Mouse (Mus musculus) embryonic facial prominence, embryonic 15.5 days (tissue): ENCODE measurements around the gene Gm21981. TPM values are rescaled to one million over a fixed set of nuclear protein-coding genes. Genes with fewer than 3 reads are reported as not detected.

Experiments used
- ATAC-seq: fragments of 200-750 bp; cut with Nextera tagmentation; 2 replicates; pipeline ENCODE4 v1.8.0; 2017; ENCODE audit warnings: low read depth, moderate TSS enrichment; ENCODE audit not compliant: insufficient number of reproducible peaks, low FRiP score, low TSS enrichment
- H3K27ac ChIP-seq: fragments of 300-500 bp; sonication (generic); replicated peaks from 2 replicates; pipeline ENCODE4 v1.5.1; 2015; ENCODE audit warnings: mild to moderate bottlenecking, inconsistent platforms
- H3K27me3 ChIP-seq: fragments of 300-500 bp; sonication (generic); 2 replicates; pipeline ENCODE4 v1.6.1; 2015; ENCODE audit warnings: inconsistent platforms
- H3K36me3 ChIP-seq: fragments of 300-500 bp; sonication (generic); 2 replicates; pipeline ENCODE4 v1.6.1; 2015; ENCODE audit warnings: mild to moderate bottlenecking, inconsistent platforms
- H3K4me1 ChIP-seq: fragments of 300-500 bp; sonication (generic); 2 replicates; pipeline ENCODE4 v1.6.1; 2015; ENCODE audit warnings: inconsistent platforms
- H3K4me2 ChIP-seq: fragments of 300-500 bp; sonication (generic); replicated peaks from 2 replicates; pipeline ENCODE4 v1.6.1; 2015; ENCODE audit warnings: mild to moderate bottlenecking, inconsistent platforms
- H3K4me3 ChIP-seq: fragments of 300-500 bp; sonication (generic); replicated peaks from 2 replicates; pipeline ENCODE4 v1.5.1; 2015; ENCODE audit warnings: mild to moderate bottlenecking, inconsistent platforms
- H3K9ac ChIP-seq: fragments of 300-500 bp; sonication (generic); 2 replicates; pipeline ENCODE4 v1.6.1; 2015; ENCODE audit warnings: inconsistent platforms
- H3K9me3 ChIP-seq: fragments of 300-500 bp; sonication (generic); replicated peaks from 2 replicates; pipeline ENCODE4 v1.6.1; 2016; ENCODE audit warnings: inconsistent platforms
- WGBS: fragments of 180-500 bp; shearing (Covaris S2); methylation state at CpG from one replicate; pipeline ENCODE4 v1.1.7; 2015; 5-methylcytosine and 5-hydroxymethylcytosine counted together
- polyA plus RNA-seq: library from polyadenylated mRNA; unstranded; fragments of >200 nt; fragmentation: Nextera tagmentation; extraction: Ambion mirVana; gene quantifications from 2 replicates; pipeline ENCODE4 v1.2.1, GENCODE M21; 2015

The Gm21981 gene
- polyA plus RNA-seq, 1 experiment from 2014 or later = 0.12 TPM

- H3K27ac ChIP-seq = no peak overlapping the region
- ATAC-seq = no peak
- no peaks in the 10 kb centered on the region for H3K36me3 ChIP-seq
- H3K4me1 ChIP-seq = no peaks in the 10 kb centered on the region
- no peak overlapping the region for H3K4me3 ChIP-seq
- no peak overlapping the region for H3K9ac ChIP-seq
- H3K27me3 ChIP-seq = no peaks in the 10 kb centered on the region
- no peaks in the 10 kb centered on the region for H3K9me3 ChIP-seq
- H3K4me2 ChIP-seq = no peak overlapping the region
- WGBS = 90% methylated on average over 4 of the region's 4 CpGs
Measured at GRCm38 (mm10) chr17:47721183-47721582, 26.9 kb upstream of the Gm21981 start.

GRCm38 (mm10) chr17:47715037-47715436 is 20.8 kb upstream of the Gm21981 start:
- H3K27me3 ChIP-seq = no peaks in the 10 kb centered on the region; the same call in 1 of the 2 replicates
- no peak overlapping the region for H3K4me3 ChIP-seq
- H3K36me3 ChIP-seq = no peaks in the 10 kb centered on the region
- WGBS = 49% methylated on average over 3 of the region's 3 CpGs
- no peak overlapping the region for H3K4me2 ChIP-seq
- H3K9ac ChIP-seq = no peak overlapping the region
- no peaks in the 10 kb centered on the region for H3K9me3 ChIP-seq
- H3K4me1 ChIP-seq = no peaks in the 10 kb centered on the region
- no peak for ATAC-seq
- H3K27ac ChIP-seq = no peak overlapping the region

- H3K9me3 ChIP-seq = no peaks in the 10 kb centered on the region
- no peak overlapping the region for H3K27ac ChIP-seq
- no peak overlapping the region for H3K4me3 ChIP-seq
- H3K4me2 ChIP-seq = no peak overlapping the region
- H3K36me3 ChIP-seq = no peaks in the 10 kb centered on the region
- ATAC-seq = no peak
- no peak overlapping the region for H3K9ac ChIP-seq
- no peaks in the 10 kb centered on the region for H3K4me1 ChIP-seq
- 35% methylated on average over 20 of the region's 22 CpGs for WGBS
- H3K27me3 ChIP-seq = no peaks in the 10 kb centered on the region; the same call in 1 of the 2 replicates
Measured at GRCm38 (mm10) chr17:47712889-47713571, 18.8 kb upstream of the Gm21981 start.

GRCm38 (mm10) chr17:47711883-47712282 is 17.6 kb upstream of the Gm21981 start:
- H3K9ac ChIP-seq = no peak overlapping the region
- no peaks in the 10 kb centered on the region for H3K4me1 ChIP-seq
- ATAC-seq = no peak
- H3K36me3 ChIP-seq = no peaks in the 10 kb centered on the region
- no peaks in the 10 kb centered on the region; the same call in 1 of the 2 replicates for H3K27me3 ChIP-seq
- 74% methylated on average over 6 of the region's 6 CpGs for WGBS
- H3K4me2 ChIP-seq = no peak overlapping the region
- H3K27ac ChIP-seq = no peak overlapping the region
- H3K9me3 ChIP-seq = no peaks in the 10 kb centered on the region
- H3K4me3 ChIP-seq = no peak overlapping the region

GRCm38 (mm10) chr17:47710036-47710435 is 15.8 kb upstream of the Gm21981 start:
- WGBS = 64% methylated on average over 3 of the region's 3 CpGs
- Histone ChIP-seq H3K4me1 (no peaks in the 10 kb centered on the region), H3K9ac (no peak overlapping the region), H3K9me3 (no peaks in the 10 kb centered on the region), H3K4me3 (no peak overlapping the region), H3K36me3 (no peaks in the 10 kb centered on the region), H3K27me3 (no peaks in the 10 kb centered on the region; the same call in 1 of the 2 replicates), H3K27ac (no peak overlapping the region), H3K4me2 (no peak overlapping the region)
- ATAC-seq = no peak

- no peak overlapping the region for H3K9ac ChIP-seq
- ATAC-seq = no peak
- 63% methylated on average over 4 of the region's 4 CpGs for WGBS
Measured at GRCm38 (mm10) chr17:47708972-47709371, 14.7 kb upstream of the Gm21981 start.

GRCm38 (mm10) chr17:47707961-47708360 is 13.7 kb upstream of the Gm21981 start:
- peaks cover 9% of the 10 kb centered on the region for H3K36me3 ChIP-seq
- ATAC-seq = no peak
- no peak overlapping the region for H3K27ac ChIP-seq
- H3K4me3 ChIP-seq = no peak overlapping the region
- H3K9me3 ChIP-seq = no peaks in the 10 kb centered on the region
- no peaks in the 10 kb centered on the region; the same call in none of the 2 replicates for H3K27me3 ChIP-seq
- 78% methylated on average over 3 of the region's 3 CpGs for WGBS
- peaks cover 5% of the 10 kb centered on the region for H3K4me1 ChIP-seq
- no peak overlapping the region for H3K9ac ChIP-seq
- no peak overlapping the region for H3K4me2 ChIP-seq

More at GRCm38 (mm10) chr17:47708972-47709371, 14.7 kb upstream of the Gm21981 start:
- Histone ChIP-seq H3K27ac (no peak overlapping the region), H3K4me1 (no peaks in the 10 kb centered on the region), H3K4me3 (no peak overlapping the region), H3K36me3 (no peaks in the 10 kb centered on the region), H3K4me2 (no peak overlapping the region), H3K27me3 (no peaks in the 10 kb centered on the region; the same call in 1 of the 2 replicates), H3K9me3 (no peaks in the 10 kb centered on the region)

- Histone ChIP-seq H3K4me2 (no peak overlapping the region), H3K4me3 (no peak overlapping the region), H3K9me3 (no peaks in the 10 kb centered on the region), H3K27ac (no peak overlapping the region), H3K9ac (no peak overlapping the region), H3K27me3 (no peaks in the 10 kb centered on the region; the same call in none of the 2 replicates), H3K4me1 (peaks cover 12% of the 10 kb centered on the region), H3K36me3 (peaks cover 25% of the 10 kb centered on the region)
- ATAC-seq = no peak
- 44% methylated on average over 1 of the region's 1 CpGs for WGBS
Measured at GRCm38 (mm10) chr17:47706196-47706595, 11.9 kb upstream of the Gm21981 start.

- Histone ChIP-seq H3K4me2 (no peak overlapping the region), H3K27me3 (no peaks in the 10 kb centered on the region; the same call in 1 of the 2 replicates), H3K4me1 (peaks cover 12% of the 10 kb centered on the region), H3K4me3 (no peak overlapping the region), H3K36me3 (peaks cover 38% of the 10 kb centered on the region), H3K27ac (no peak overlapping the region), H3K9me3 (no peaks in the 10 kb centered on the region), H3K9ac (no peak overlapping the region)
- 84% methylated on average over 4 of the region's 4 CpGs for WGBS
- ATAC-seq = no peak
Measured at GRCm38 (mm10) chr17:47704692-47705091, 10.4 kb upstream of the Gm21981 start.

GRCm38 (mm10) chr17:47703556-47703955 is 9.3 kb upstream of the Gm21981 start:
- Histone ChIP-seq H3K27me3 (no peaks in the 10 kb centered on the region; the same call in 1 of the 2 replicates), H3K4me2 (0 out of 2 replicates have a peak overlapping the region, but pooled peaks have one; percentile 6), H3K9ac (no peak overlapping the region), H3K9me3 (no peaks in the 10 kb centered on the region), H3K4me1 (peaks cover 12% of the 10 kb centered on the region), H3K4me3 (no peak overlapping the region), H3K27ac (no peak overlapping the region), H3K36me3 (peaks cover 47% of the 10 kb centered on the region)
- WGBS = 31% methylated on average over 20 of the region's 20 CpGs
- no peak for ATAC-seq

- H3K4me3 ChIP-seq = no peak overlapping the region
Measured at GRCm38 (mm10) chr17:47702548-47703345, 8.5 kb upstream of the Gm21981 start.

More at GRCm38 (mm10) chr17:47702548-47703345, 8.5 kb upstream of the Gm21981 start:
- Histone ChIP-seq H3K4me1 (peaks cover 12% of the 10 kb centered on the region), H3K27me3 (no peaks in the 10 kb centered on the region; the same call in 1 of the 2 replicates), H3K9me3 (no peaks in the 10 kb centered on the region), H3K4me2 (0 out of 2 replicates have a peak overlapping the region, but pooled peaks have one; percentile 6), H3K27ac (no peak overlapping the region), H3K9ac (no peak overlapping the region), H3K36me3 (peaks cover 47% of the 10 kb centered on the region)
- 39% methylated on average over 28 of the region's 28 CpGs for WGBS
- no peak for ATAC-seq
